Mouse (Mus musculus): Measurements from ENCODE around the gene Col17a1. TPM values are rescaled to one million over a fixed set of nuclear protein-coding genes. Genes with fewer than 3 reads are reported as not detected.

Gene Col17a1
- total and polyA plus RNA-seq, 3 experiments = 0.05 TPM; not detected in 2

- no peaks in the 10 kb centered on the region for H3K9me3 ChIP-seq (replicated peaks)
- H3K4me3 ChIP-seq (ENCODE audit: low read depth, low read length) = no peak overlapping the region
- no peaks in the 10 kb centered on the region for H3K36me3 ChIP-seq (replicated peaks)
- DNase-seq (ENCODE audit: low spot score) (no peak), ATAC-seq (ENCODE audit: extremely low read depth, insufficient number of reproducible peaks, low FRiP score, poor library complexity, severe bottlenecking) (no peak)
- peaks cover 2% of the 10 kb centered on the region; the same call in 1 of the 2 replicates for H3K4me1 ChIP-seq (ENCODE audit: insufficient read depth, low read depth, low read length)
- TF ChIP-seq POLR2AphosphoS5 (IDR thresholded peaks at IDR 0.05; ENCODE audit: insufficient replicate concordance, low read depth, low read length) = no peak
- no peak for TF ChIP-seq CTCF (IDR thresholded peaks at IDR 0.05; ENCODE audit: low read depth, low read length)
- TF ChIP-seq GATA2 (IDR thresholded peaks at IDR 0.05; ENCODE audit: borderline replicate concordance, low read depth, low read length) = no peak
- no peak for TF ChIP-seq GATA1 (IDR thresholded peaks at IDR 0.05; ENCODE audit: borderline replicate concordance, low read length)
- TF ChIP-seq TAL1 (conservative IDR thresholded peaks at IDR 0.05; ENCODE audit: low read depth, low read length) = no peak
- peaks cover under 1% of the 10 kb centered on the region; the same call in 1 of the 2 replicates for H3K27me3 ChIP-seq (ENCODE audit: insufficient read depth, low read length)
These were observed 13.3 kb upstream of the Col17a1 start for GRCm38 (mm10) chr19:47705080-47705771.

GRCm38 (mm10) chr19:47700509-47700908 is 8.6 kb upstream of the Col17a1 start:
- Histone ChIP-seq H3K4me1 (ENCODE audit: insufficient read depth, low read depth, low read length) (no peaks in the 10 kb centered on the region), H3K4me3 (ENCODE audit: low read depth, low read length) (no peak overlapping the region), H3K27me3 (ENCODE audit: insufficient read depth, low read length) (peaks cover 11% of the 10 kb centered on the region), H3K9me3 (replicated peaks) (no peaks in the 10 kb centered on the region), H3K36me3 (replicated peaks) (no peaks in the 10 kb centered on the region)
- TF ChIP-seq POLR2AphosphoS5 (IDR thresholded peaks at IDR 0.05; ENCODE audit: insufficient replicate concordance, low read depth, low read length) (no peak), GATA2 (IDR thresholded peaks at IDR 0.05; ENCODE audit: borderline replicate concordance, low read depth, low read length) (no peak), CTCF (IDR thresholded peaks at IDR 0.05; ENCODE audit: low read depth, low read length) (no peak)
- no peak for ATAC-seq (ENCODE audit: extremely low read depth, insufficient number of reproducible peaks, low FRiP score, poor library complexity, severe bottlenecking)
- DNase-seq (ENCODE audit: low spot score) = no peak

- Histone ChIP-seq H3K4me3 (ENCODE audit: low read depth, low read length) (no peak overlapping the region), H3K9me3 (replicated peaks) (no peaks in the 10 kb centered on the region), H3K27me3 (ENCODE audit: insufficient read depth, low read length) (peaks cover 13% of the 10 kb centered on the region), H3K4me1 (ENCODE audit: insufficient read depth, low read depth, low read length) (no peaks in the 10 kb centered on the region), H3K36me3 (replicated peaks) (no peaks in the 10 kb centered on the region)
- ATAC-seq (ENCODE audit: extremely low read depth, insufficient number of reproducible peaks, low FRiP score, poor library complexity, severe bottlenecking) (no peak), DNase-seq (ENCODE audit: low spot score) (no peak)
- TF ChIP-seq GATA2 (IDR thresholded peaks at IDR 0.05; ENCODE audit: borderline replicate concordance, low read depth, low read length) (no peak), CTCF (IDR thresholded peaks at IDR 0.05; ENCODE audit: low read depth, low read length) (no peak), POLR2AphosphoS5 (IDR thresholded peaks at IDR 0.05; ENCODE audit: insufficient replicate concordance, low read depth, low read length) (no peak), GATA1 (IDR thresholded peaks at IDR 0.05; ENCODE audit: borderline replicate concordance, low read length) (no peak), TAL1 (conservative IDR thresholded peaks at IDR 0.05; ENCODE audit: low read depth, low read length) (no peak)
These were observed 7.8 kb upstream of the Col17a1 start for GRCm38 (mm10) chr19:47699743-47700142.

GRCm38 (mm10) chr19:47698266-47698665 is 6.4 kb upstream of the Col17a1 start:
- TF ChIP-seq POLR2AphosphoS5 (IDR thresholded peaks at IDR 0.05; ENCODE audit: insufficient replicate concordance, low read depth, low read length) = no peak
- TF ChIP-seq GATA2 (IDR thresholded peaks at IDR 0.05; ENCODE audit: borderline replicate concordance, low read depth, low read length) = no peak
- TF ChIP-seq CTCF (IDR thresholded peaks at IDR 0.05; ENCODE audit: low read depth, low read length) = no peak
- TF ChIP-seq TAL1 (conservative IDR thresholded peaks at IDR 0.05; ENCODE audit: low read depth, low read length) = no peak
- no peak for TF ChIP-seq GATA1 (IDR thresholded peaks at IDR 0.05; ENCODE audit: borderline replicate concordance, low read length)
- Histone ChIP-seq H3K36me3 (replicated peaks) (no peaks in the 10 kb centered on the region), H3K4me3 (ENCODE audit: low read depth, low read length) (no peak overlapping the region), H3K27me3 (ENCODE audit: insufficient read depth, low read length) (peaks cover 13% of the 10 kb centered on the region), H3K9me3 (replicated peaks) (no peaks in the 10 kb centered on the region), H3K4me1 (ENCODE audit: insufficient read depth, low read depth, low read length) (no peaks in the 10 kb centered on the region)
- ATAC-seq (ENCODE audit: extremely low read depth, insufficient number of reproducible peaks, low FRiP score, poor library complexity, severe bottlenecking) = no peak
- no peak for DNase-seq (ENCODE audit: low spot score)

- Histone ChIP-seq H3K4me3 (ENCODE audit: low read depth, low read length) (no peak overlapping the region), H3K27me3 (ENCODE audit: insufficient read depth, low read length) (peaks cover 17% of the 10 kb centered on the region), H3K4me1 (ENCODE audit: insufficient read depth, low read depth, low read length) (no peaks in the 10 kb centered on the region), H3K36me3 (replicated peaks) (no peaks in the 10 kb centered on the region), H3K9me3 (replicated peaks) (no peaks in the 10 kb centered on the region)
- TF ChIP-seq TAL1 (conservative IDR thresholded peaks at IDR 0.05; ENCODE audit: low read depth, low read length) (no peak), CTCF (IDR thresholded peaks at IDR 0.05; ENCODE audit: low read depth, low read length) (no peak), POLR2AphosphoS5 (IDR thresholded peaks at IDR 0.05; ENCODE audit: insufficient replicate concordance, low read depth, low read length) (no peak), GATA1 (IDR thresholded peaks at IDR 0.05; ENCODE audit: borderline replicate concordance, low read length) (no peak), GATA2 (IDR thresholded peaks at IDR 0.05; ENCODE audit: borderline replicate concordance, low read depth, low read length) (no peak)
- DNase-seq (ENCODE audit: low spot score) = no peak
- ATAC-seq (ENCODE audit: extremely low read depth, insufficient number of reproducible peaks, low FRiP score, poor library complexity, severe bottlenecking) = no peak
These were observed 5.2 kb upstream of the Col17a1 start for GRCm38 (mm10) chr19:47697067-47697466.

- Histone ChIP-seq H3K36me3 (replicated peaks) (no peaks in the 10 kb centered on the region), H3K4me3 (ENCODE audit: low read depth, low read length) (no peak overlapping the region), H3K9me3 (replicated peaks) (no peaks in the 10 kb centered on the region), H3K4me1 (ENCODE audit: insufficient read depth, low read depth, low read length) (no peaks in the 10 kb centered on the region), H3K27me3 (ENCODE audit: insufficient read depth, low read length) (peaks cover 17% of the 10 kb centered on the region)
- no peak for TF ChIP-seq TAL1 (conservative IDR thresholded peaks at IDR 0.05; ENCODE audit: low read depth, low read length)
- no peak for TF ChIP-seq CTCF (IDR thresholded peaks at IDR 0.05; ENCODE audit: low read depth, low read length)
- TF ChIP-seq GATA1 (IDR thresholded peaks at IDR 0.05; ENCODE audit: borderline replicate concordance, low read length) = no peak
- no peak for TF ChIP-seq POLR2AphosphoS5 (IDR thresholded peaks at IDR 0.05; ENCODE audit: insufficient replicate concordance, low read depth, low read length)
- TF ChIP-seq GATA2 (IDR thresholded peaks at IDR 0.05; ENCODE audit: borderline replicate concordance, low read depth, low read length) = no peak
- no peak for ATAC-seq (ENCODE audit: extremely low read depth, insufficient number of reproducible peaks, low FRiP score, poor library complexity, severe bottlenecking)
- no peak for DNase-seq (ENCODE audit: low spot score)
These were observed 4.5 kb upstream of the Col17a1 start for GRCm38 (mm10) chr19:47696411-47696810.
